Mouse (Mus musculus) effector memory CD4-positive, alpha-beta T cell, adult 5 months (primary cell): ENCODE measurements around the gene Olfr594. TPM values are rescaled to one million over a fixed set of nuclear protein-coding genes. Genes with fewer than 3 reads are reported as not detected.

Experiments used
- polyA plus RNA-seq: library from polyadenylated mRNA; unstranded; fragments of 100-300 nt; shearing (Covaris generic); gene quantifications from one replicate; pipeline ENCODE4 v1.2.1, GENCODE M21; 2017

Olfr594 gene
- polyA plus RNA-seq: 0.12 TPM

GRCm38 (mm10) chr7:103216696-103217095 lies at the start of gene Olfr594:
Olfr594 (plus strand) TSS chr7:103216996.

GRCm38 (mm10) chr7:103178240-103178639 lies 38.6 kb upstream of the Olfr594 start, which contains the start of gene Olfr591:
Olfr591 (minus strand) TSS chr7:103178340.

GRCm38 (mm10) chr7:103184503-103184902 lies 32.3 kb upstream of the Olfr594 start, which contains the start of gene Olfr592:
Olfr592 (plus strand) TSS chr7:103184803.

GRCm38 (mm10) chr7:103211562-103211961 lies 5.2 kb upstream of the Olfr594 start, which contains the start of gene Olfr593:
Olfr593 (plus strand) TSS chr7:103211862.

GRCm38 (mm10) chr7:103252405-103252804 lies 35.6 kb downstream of the Olfr594 start, which contains the start of gene Usp17ld:
Usp17ld (minus strand) TSS chr7:103252505.

Other genes starting within 250 kb of the Olfr594 start
- gene Olfr577, start 241.1 kb upstream of the Olfr594 start, polyA plus RNA-seq: not detected
- gene Olfr578, start 227.7 kb upstream of the Olfr594 start, polyA plus RNA-seq: not detected
- gene Olfr582, start 179.0 kb upstream of the Olfr594 start, polyA plus RNA-seq: not detected
- gene Olfr583, start 165.7 kb upstream of the Olfr594 start, polyA plus RNA-seq: not detected
- not detected for gene Olfr584, start 135.1 kb upstream of the Olfr594 start, polyA plus RNA-seq
- not detected for gene Olfr585, start 119.3 kb upstream of the Olfr594 start, polyA plus RNA-seq
- gene Olfr586, start 91.4 kb upstream of the Olfr594 start, polyA plus RNA-seq: not detected
- not detected for gene Olfr588-ps1, start 76.1 kb upstream of the Olfr594 start, polyA plus RNA-seq
- not detected for gene Olfr589, start 60.6 kb upstream of the Olfr594 start, polyA plus RNA-seq
- 0.11 TPM for gene Olfr591, start 38.7 kb upstream of the Olfr594 start, polyA plus RNA-seq
- 0.06 TPM for gene Olfr592, start 32.2 kb upstream of the Olfr594 start, polyA plus RNA-seq
- not detected for gene Olfr593, start 5.1 kb upstream of the Olfr594 start, polyA plus RNA-seq
- not detected for gene Usp17ld, start 35.5 kb downstream of the Olfr594 start, polyA plus RNA-seq
- gene Olfr596, start 88.7 kb downstream of the Olfr594 start, polyA plus RNA-seq: 0.27 TPM
- not detected for gene Olfr597, start 99.3 kb downstream of the Olfr594 start, polyA plus RNA-seq
- gene Olfr598, start 106.6 kb downstream of the Olfr594 start, polyA plus RNA-seq: not detected
- gene Olfr599, start 118.9 kb downstream of the Olfr594 start, polyA plus RNA-seq: not detected
- not detected for gene Olfr600, start 132.7 kb downstream of the Olfr594 start, polyA plus RNA-seq
- gene Olfr601, start 145.7 kb downstream of the Olfr594 start, polyA plus RNA-seq: not detected
- not detected for gene Olfr603, start 169.2 kb downstream of the Olfr594 start, polyA plus RNA-seq
- gene Usp17lc, start 198.1 kb downstream of the Olfr594 start, polyA plus RNA-seq: not detected
- not detected for gene Olfr605, start 228.4 kb downstream of the Olfr594 start, polyA plus RNA-seq
- gene Olfr606, start 232.1 kb downstream of the Olfr594 start, polyA plus RNA-seq: not detected
- 0.09 TPM for gene Olfr607, start 247.2 kb downstream of the Olfr594 start, polyA plus RNA-seq